Mouse (Mus musculus) thymus, adult 18-20 months (tissue): ENCODE measurements around the gene Snx3.
A peak's percentile ranks its signal among the peaks of the same experiment; 100 is the strongest.

Source experiments
- DNase-seq, 2 experiments: peaks; one replicate each; pipeline ENCODE4 v3.0.0; 2022; ENCODE audit warnings: mixed read lengths in 2 of 2

The Snx3 gene

GRCm38 (mm10) chr10:42501775-42502348 lies at the start of gene Snx3:
Snx3 (plus strand) TSS chr10:42502030.
- peak; percentile 95 to 97 for DNase-seq

DNA sequence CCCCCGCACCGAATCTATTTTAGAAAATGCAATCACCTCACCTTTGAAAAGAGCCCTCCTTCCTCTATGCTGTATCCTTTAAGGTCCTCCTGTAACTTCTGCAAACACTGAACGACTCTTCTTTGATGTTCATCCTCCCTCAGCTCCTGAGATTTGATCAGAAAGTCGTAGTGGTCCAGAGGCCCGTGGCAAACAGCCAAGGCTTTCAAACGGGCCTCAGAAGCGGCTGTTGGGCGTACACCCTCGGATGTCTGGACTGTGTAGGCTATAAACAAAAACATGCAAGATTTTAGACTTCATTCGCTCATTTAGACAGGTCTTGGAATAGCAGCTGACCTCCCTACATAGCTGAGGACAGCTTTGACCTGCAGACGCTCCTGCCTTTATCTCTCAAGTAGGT lies 47.6 kb upstream of the Snx3 start:
- no peak for DNase-seq

GRCm38 (mm10) chr10:42454690-42455089 lies 47.1 kb upstream of the Snx3 start:
- no peak for DNase-seq

DNA sequence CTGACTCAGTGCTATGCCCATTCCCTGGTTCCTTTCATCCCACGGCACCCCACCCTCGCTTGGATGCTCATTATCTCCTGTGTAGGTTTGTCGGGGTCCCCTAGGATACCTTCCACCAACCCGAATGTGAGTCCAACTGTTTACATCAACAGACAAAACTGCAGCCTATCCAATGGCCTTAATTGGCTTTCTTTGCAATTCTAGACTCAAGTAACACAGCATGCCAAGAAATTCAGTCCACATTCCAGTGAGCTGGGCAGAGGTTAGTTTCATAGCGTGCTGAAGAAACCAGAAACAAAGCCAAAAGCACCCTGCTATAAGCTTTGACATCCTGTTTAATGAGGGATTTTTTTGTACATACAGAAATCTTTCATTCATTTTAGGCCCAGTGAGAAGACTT lies 45.8 kb upstream of the Snx3 start:
- DNase-seq, result no peak

GRCm38 (mm10) chr10:42457557-42458191 lies 44.2 kb upstream of the Snx3 start:
- no peak for DNase-seq

GRCm38 (mm10) chr10:42464224-42464623 lies 37.6 kb upstream of the Snx3 start:
- no peak for DNase-seq

DNA sequence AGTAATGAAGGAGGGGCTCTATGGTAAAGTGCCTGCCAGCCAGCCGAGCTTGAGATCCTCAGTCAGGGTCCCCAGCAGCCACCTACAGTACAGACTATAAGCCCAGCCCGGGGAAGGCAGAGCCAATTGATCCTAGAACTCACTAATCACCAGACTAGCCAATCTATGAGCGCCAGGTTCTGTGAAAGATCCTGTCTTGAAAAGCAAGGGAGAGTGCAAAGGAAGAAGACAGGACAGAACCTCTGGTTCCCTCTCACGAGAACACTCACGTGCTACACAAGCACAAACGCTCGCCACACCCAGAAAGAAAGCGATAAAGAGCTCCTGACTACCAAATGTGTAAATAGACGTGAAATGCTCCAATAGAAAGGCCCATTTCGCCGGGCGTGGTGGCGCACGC lies 37.0 kb upstream of the Snx3 start:
- no peak for DNase-seq

DNA sequence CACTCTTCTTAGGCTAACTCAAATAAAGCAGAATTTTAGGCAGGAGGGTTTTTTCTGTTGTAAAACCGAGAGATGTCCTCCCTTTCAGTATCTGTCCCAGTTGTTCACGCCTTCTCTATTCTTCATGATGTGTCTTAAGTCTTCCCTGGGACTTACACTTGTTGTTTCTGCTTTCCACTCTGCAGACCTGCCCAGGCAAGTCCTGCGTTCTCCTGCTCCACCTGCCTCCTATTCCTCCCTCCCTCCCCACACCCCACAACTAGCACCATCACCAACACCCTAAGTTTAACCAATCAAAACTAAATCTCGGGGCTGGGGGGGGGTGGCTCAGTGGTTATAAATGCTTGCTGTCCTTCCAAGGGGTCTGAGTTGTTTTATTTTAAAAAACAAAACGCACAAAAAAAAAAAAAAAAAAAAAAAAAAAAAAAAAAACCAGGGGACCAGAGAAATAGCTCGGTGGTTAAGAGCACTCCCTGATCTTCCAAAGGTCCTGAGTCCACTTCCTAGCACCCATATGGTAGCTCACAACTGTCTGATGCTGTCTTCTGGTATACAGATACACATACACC lies 26.8 kb upstream of the Snx3 start:
- DNase-seq, result no peak

DNA sequence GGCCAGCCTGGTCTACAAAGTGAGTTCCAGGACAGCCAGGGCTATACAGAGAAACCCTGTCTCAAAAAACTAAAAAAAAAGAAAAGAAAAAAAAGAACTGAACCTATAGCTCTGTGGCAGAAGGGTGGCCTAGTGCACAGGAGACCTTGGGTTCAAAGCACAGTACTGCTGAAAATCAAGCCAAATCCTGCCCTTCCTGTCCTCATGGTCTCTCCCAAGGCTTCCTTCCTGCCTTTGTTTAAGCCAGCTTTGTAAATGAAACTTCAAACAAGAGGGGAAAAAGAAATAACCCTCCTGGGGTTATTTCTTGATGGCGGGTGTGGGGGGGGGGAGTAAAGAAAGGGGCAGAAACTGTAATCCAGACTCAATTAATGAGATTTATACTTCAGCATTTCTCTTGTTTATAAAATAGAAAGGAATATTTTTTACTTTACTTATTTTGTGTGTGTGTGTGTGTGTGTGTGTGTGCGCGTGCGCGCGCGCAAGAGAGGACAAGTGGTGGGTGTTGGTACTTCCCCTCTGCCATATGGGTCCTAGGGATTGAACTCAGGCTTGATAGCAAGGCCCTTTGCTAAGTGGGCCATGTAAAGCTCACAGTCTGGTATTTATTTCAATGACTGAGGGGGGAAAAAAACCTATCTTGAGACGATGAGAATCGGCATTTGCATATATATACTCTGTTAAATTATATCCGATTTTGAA lies 24.9 kb upstream of the Snx3 start:
- no peak for DNase-seq

GRCm38 (mm10) chr10:42477550-42478340 lies 24.1 kb upstream of the Snx3 start:
- DNase-seq, result no peak

DNA sequence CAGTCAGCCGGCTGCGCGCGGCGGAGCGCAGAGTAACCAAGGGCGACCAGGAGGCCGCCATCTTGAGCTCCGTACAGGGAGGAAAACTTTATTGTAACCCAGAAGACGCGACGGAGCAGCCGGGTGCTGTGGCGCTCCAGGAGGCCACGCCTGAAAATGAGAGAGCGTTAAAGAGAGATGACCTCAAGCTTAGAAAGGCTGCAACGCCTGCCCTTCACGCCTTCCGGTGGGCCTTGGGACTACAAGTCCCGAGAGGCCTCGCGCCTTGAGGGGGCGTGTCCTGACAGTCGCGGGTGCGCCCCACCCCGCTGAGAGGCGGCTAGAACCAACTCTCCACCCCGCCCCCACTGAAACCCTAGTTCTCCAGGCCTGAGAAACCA lies 23.5 kb upstream of the Snx3 start, which contains the start of gene Afg1l:
Gene Afg1l (minus strand): TSS at position 225 of the 380 bp plus-strand sequence.
- peak; percentile 91 to 93 for DNase-seq

DNA sequence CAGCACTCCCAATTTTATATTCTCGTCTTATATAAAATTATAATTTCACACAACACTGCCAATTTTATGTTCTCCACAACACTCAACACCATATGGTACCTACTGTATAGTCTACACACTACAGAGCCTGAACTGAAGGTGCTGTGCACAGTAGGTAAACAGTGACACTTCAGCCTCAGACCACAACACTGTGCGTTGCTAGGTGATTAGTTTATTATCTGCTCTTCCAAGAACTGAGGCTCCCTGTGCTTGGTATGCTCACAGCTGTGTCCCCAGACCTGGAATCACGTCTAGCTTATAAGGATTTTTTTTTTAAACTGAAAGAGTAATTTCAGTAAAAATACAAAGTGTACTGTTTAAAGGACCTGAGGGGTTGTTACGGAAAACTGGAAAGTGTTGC lies 21.1 kb upstream of the Snx3 start:
- no peak for DNase-seq

DNA sequence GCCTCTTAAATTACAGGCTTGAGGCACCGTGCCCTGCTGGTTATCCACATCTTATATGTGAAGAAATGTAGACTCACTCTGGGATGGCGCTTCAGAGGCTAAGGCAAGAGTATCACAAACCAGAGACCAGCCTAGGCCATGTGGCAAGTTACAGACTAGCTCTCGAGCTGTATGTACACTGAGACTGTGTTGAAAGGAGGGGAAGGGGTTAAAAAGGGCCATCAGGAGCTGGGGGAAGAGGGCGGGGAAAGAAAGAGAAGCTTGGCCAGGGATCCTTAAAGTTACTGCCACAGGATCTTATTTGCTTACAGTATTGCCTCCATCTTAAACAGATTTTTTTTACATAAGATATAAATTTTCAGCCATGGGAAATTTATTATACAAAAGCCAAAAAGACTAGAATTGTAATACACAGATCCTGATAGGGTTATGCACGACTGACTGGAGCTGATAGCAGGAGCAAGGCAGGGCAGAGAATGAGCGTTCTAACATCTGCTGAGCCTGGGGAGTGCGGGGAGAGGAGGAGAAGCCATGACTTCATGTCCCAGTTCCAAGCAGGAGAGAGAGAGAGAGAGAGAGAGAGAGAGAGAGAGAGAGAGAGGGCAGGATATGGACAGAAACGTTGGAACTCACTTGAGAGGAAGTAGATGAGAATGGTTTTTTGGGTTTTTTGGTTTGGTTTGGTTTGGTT lies 13.1 kb upstream of the Snx3 start:
- DNase-seq, result no peak

DNA sequence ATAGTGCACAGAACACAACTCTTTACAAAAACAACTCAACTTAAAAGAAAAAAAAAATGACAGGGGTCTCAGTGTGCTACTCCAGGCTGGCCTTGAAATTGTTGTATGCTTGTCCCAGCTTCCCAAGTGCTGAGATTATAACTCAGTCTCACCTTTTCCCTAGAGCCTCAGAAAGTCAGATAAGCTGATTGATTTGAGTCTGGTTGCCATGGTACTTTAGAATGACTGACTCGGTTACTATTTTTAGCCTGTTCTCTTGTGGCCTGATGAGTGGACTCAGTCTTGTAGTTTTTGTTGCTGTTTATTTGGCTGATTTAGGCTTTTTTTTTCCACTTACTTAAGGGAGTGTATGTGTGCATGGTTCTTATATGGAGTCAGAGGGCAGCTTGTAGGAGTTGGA lies 10.7 kb upstream of the Snx3 start:
- DNase-seq, result no peak

DNA sequence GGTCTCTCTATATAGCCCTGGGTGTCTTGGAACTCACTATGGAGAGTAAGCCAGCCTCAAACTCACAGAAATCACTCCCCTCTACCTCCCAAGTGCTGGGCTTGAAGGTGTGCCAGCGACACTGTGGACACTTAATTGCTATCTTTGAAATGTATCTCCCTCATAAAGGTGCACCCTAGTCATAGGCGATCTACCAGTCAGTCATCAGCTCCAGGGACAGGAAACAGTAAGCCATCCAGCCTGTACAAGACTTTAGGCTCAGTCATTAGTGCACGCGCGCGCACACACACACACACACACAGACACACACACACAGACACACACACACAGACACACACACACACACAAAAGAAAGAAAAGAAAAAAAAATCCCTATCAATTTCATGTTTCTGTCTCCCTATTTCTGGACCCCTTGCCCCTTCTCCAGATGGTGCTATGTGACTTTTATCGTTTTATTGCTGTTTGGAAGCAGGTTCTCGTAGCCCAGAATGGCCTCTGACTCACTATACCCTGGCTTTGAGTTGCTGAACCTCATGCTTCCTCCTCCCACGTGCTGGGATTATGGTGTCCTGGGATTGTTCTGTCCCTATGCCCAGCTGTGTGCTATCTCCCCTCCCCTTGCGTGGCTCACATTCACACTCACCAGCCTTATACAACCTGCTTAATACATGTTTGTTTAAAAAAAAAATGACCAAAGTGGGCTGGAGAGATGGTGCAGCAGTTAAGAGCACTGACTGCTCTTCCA lies 9.6 kb upstream of the Snx3 start:
- no peak for DNase-seq

GRCm38 (mm10) chr10:42493000-42493399 lies 8.8 kb upstream of the Snx3 start:
- no peak for DNase-seq

DNA sequence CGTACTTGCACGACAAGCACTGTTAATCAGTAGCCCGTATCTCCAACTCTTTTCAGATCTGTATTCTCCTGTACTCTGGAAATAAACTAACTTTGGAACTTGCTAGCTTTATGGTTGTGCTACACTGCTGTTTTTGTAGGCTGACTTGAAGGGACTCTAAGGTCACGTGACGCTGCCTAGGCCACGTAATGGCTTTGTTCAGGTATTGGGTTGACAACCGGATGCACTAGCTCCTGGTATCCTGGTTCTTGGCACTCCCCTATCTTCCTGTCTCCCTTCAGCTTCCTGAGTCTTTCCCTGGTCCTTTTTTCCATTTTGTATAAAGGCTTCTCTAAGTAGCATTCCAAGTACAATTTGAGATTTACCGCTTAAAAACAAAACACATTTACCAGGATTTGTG lies 1.2 kb upstream of the Snx3 start:
- DNase-seq, result no peak

GRCm38 (mm10) chr10:42501161-42501560 lies 669 bp upstream of the Snx3 start:
- DNase-seq, result no peak

- DNase-seq, result peak; percentile 11 to 15
These were observed 700 bp downstream of the Snx3 start for GRCm38 (mm10) chr10:42502349-42503111.

DNA sequence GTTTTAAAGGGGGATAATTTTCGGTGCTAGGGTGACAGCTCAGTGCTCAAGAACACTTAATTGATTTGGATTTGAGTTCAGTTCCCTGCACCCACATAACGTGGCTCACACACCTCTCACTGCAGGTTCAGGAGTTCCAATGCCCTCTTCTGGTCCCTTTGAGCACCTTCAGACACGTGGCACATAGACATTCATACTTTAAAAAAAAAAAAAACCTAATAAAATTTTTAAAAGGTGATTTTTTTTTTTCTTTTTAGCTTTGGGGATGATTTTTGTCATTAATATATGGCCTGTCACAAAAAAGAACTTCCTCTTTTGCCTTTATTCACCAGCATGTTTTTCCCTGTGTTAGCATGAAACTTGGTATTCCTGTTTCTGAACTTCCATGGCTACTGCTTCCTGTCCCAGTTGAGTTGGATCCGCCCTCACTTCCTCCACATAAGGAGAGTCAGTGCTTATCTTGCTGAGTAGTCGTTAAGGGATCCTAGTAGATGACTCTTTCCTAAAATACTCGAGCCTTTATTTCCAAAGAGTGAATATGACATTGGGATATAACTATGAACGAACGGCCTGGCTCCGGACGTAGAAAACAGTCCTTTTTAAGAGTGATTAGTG lies 2.4 kb downstream of the Snx3 start:
- DNase-seq, result no peak

DNA sequence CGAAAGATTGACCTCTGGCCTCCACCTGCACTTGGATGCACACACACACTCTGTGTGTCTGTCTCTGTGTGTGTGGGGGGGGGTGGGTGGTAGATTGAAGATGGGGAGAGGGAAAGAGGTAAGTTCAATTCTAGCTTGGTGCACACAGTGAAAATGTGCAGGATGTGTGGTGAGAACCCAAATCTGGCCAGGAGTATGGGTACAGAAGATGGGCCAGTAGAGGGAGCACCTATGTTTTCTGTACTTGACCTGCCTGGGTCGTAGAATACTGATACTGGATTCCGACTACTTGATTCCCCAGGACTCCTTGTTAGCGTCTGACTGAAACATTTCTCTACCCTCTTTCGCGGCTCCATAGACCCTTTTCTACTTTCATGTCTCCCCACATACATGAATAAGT lies 8.3 kb downstream of the Snx3 start:
- no peak for DNase-seq
